Mouse (Mus musculus): ENCODE measurements around the gene Izumo4.

- no peak for TF ChIP-seq CTCF (IDR thresholded peaks at IDR 0.05; ENCODE audit: control insufficient read depth, insufficient read depth, low read length)
- TF ChIP-seq POLR2A (IDR thresholded peaks at IDR 0.05; ENCODE audit: borderline replicate concordance, control insufficient read depth, low read depth, low read length): no peak
Measured at GRCm38 (mm10) chr10:80674851-80675404, 27.1 kb upstream of the Izumo4 start.
